Mouse (Mus musculus) small intestine, adult 2 months (tissue): ENCODE data around the gene Hyal1.

ENCODE experiments used
- CTCF ChIP-seq: fragments of 200-500 bp; IDR thresholded peaks from 2 replicates; pipeline ENCODE4 v1.5.1; 2012; ENCODE audit warnings: low read depth, mild to moderate bottlenecking, control low read depth, inconsistent platforms, low read length, moderate library complexity, mixed read lengths; ENCODE audit not compliant: insufficient replicate concordance, insufficient read length; ENCODE audit errors: extremely low read depth
- POLR2A ChIP-seq: fragments of 200-500 bp; IDR thresholded peaks from 2 replicates; pipeline ENCODE4 v1.6.1; 2012; ENCODE audit warnings: low read depth, mild to moderate bottlenecking, control low read depth, inconsistent platforms, low read length, moderate library complexity

GRCm38 (mm10) chr9:107593101-107593976 lies 16.6 kb downstream of the Hyal1 start:
- no peak for TF ChIP-seq CTCF
- TF ChIP-seq POLR2A = no peak
